Mouse (Mus musculus): ENCODE measurements around the gene Gm10570.

Gene Gm10570

DNA sequence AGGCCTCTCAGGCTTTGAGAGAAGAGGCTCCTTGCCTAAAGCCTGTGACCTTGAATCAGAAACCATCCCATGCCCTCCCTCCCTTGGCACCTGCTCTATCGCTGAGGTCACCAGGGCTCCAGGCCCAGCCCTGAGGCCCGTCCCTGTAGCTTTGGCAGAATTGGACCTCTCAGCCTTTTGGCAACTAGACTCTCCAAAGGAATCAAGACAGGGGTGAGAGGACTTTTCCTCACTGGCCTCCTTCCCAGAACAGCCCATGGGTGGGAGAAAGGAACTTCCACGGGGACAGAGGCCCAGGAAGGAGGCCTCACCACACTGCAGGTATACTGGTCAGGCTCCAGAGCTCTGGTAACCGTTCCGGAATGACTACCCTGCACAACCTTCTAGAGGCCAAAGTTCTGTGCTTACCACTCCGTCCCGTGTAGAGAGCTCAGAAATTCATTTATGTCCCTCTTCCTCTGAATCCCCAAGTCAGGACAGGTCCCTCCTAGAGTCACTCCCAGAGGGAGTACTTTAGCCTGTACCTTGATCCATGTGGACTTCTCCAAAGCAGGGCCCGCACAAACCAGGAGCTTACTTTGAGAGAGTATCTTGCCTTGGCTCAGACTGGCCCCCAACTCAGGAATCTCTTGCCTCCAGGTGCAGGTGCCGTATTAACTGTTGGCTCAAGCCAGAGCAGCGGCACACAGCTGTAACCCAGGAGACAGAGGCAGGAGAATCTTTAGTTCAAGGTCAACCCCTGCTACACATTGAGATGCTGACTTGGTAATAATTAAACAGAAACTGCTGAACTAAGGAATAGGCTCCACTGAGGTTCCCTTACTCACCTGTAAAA, 1.5 kb downstream of the Gm10570 start:
- no peak for DNase-seq (ENCODE audit: low read depth in 1 of 2, low spot score in 2 of 2)

DNA sequence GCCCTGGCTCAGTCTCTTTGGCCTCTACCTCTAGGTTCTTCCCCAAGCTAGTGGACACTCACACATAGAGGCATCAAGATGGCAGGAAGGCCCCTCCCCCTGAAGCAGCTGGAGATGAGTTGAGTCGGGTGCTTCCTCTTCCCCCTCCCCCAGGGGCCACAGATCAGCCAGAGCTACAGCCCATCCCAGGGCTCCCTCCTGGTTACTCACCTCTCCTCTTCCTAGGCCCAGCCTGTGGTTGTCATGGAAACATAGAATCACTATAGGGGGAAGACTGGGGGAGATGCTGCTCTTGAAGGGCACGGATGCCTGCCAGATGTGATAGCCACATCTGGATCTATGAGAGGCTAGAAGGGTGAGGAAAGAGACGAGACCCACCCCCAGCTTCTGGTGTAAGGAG, 3.7 kb downstream of the Gm10570 start:
- DNase-seq (ENCODE audit: low read depth in 1 of 2, low spot score in 2 of 2), result no peak

DNA sequence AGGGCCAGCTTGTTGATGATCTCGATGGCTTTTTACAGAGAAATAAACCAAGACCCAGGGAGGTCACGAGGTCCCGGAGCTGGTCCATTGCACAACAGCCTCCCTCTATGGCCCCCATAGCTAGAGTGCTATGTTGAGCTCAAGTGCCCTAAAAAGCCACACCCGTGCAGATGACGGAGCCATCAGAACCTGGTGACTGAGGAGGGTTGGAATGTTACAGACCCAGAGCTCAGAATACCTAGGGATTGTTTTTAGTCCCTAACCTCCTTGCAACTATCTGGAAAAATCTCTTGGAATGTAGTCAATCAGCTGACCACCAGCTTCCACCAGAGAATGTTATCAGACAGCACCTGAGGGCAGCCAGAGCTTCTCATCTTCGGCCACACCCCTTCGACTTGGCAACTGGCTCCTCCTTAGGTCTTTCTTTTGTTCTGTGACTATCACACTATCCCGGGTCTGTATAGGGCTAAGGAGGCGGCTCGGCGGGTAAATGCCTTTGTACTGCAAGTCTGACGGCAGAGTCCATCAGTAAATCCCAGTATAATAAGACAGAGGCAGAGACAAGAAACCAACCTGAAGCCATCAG, 6.1 kb downstream of the Gm10570 start:
- no peak for DNase-seq (ENCODE audit: low read depth in 1 of 2, low spot score in 2 of 2)

DNA sequence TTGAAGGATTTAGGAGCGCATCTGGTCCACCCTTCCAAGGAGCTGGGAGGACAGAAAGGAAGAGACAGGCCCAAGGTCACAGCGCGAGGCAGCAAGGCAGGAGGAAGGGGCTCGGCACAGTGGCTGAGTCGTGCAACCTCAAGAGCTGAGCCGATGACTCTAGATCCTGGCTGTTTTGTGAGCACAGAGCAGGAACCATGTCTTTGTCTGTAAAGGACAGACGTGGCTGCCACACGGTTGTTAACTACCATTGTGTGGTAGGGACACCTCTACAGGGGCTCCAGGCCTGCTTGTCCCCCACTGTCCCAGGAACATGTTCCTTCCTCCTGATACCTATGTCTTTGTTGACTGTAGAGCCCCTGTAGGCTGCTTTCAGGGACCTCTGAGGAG, 8.8 kb downstream of the Gm10570 start:
- DNase-seq (ENCODE audit: low read depth in 1 of 2, low spot score in 2 of 2), result no peak

DNA sequence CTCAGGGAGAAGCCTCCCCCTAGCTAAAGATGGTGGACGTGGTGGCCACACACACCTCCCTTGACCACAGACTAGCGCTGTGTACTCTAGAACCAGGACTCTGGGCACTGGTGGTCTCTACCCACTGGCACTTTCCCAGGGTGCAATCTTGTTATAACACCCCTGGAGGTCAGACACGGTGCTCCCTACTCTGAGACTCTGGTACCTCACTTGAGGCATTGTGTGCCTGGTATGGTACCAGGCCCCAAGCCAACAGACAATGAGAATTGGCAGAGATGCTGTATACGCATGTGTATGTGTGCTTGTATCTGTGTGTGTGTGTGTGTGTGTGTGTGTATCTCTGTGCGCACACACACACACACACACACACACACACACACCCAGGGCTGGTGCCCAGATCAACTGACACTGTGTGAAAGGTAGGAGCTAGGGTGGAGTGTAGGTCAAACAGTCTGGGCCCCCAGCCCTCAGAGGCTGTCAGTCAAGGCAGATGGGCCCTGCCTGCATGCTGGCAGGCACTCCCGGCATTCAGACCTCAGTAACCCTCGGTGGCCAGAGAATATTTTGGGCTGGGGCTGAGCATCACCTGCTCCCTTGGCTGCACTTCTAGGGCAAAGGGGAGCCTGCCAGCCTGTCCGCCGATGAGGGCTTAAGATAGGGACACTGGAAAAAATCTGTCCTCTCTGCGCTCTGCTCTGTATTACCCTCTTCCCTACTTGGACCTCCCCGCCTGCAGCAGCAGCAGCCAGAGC, 9.4 kb downstream of the Gm10570 start:
- DNase-seq (ENCODE audit: low read depth in 1 of 2, low spot score in 2 of 2), result no peak

DNA sequence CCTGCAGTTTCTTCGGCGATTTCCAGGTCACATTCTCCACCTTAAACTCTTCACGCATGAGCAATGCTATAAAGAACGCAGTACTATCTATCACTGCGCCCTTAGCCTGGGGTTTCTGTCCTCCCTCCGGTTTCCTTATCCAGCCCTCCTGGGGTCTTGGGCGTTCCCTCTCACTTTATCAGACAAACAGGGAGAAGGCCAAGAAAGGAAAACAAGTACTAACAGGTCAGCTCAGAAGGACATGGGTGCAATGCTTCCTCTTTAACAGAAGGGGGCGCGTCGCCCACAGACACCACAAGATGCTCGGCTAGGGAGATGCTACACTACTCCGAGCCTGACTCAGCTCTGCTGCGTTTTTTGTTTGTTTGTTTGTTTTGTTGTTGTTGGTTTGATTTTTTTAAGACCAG, 11.3 kb downstream of the Gm10570 start:
- no peak for DNase-seq (ENCODE audit: low read depth in 1 of 2, low spot score in 2 of 2)

DNA sequence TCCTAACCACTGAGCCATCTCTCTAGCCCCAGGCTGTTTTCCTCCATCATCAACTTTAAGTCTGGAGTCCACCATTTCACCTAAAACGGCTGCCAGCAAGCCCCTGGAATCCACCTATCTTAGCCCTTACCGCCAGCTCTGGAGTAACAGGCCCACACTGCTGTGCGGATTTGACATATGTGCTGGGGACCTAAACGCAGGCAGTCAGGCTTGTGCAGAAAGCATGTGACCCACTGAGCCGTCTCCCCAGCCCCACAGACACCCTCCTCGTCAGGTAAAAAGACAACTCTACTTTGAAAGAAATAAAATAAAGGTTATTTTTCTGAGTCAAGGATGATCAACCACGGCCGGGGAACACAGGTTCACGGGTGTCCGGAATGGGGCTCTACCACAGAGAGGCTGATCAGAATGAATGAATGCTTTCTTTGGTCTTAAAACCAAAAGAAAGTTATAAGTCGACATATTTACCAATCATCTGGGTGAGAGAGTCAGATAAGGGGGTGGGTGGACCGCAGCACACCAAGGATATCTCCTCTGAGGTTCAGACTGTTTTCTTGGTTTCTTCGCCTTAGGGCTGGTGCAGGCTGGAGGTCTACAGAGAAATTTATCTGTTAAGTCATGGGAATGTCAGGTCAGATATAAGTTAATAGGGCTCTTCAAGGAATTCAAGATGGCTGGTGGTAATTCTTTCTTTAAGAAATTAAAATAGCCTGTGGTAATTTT, 12.1 kb downstream of the Gm10570 start:
- DNase-seq (ENCODE audit: low read depth in 1 of 2, low spot score in 2 of 2), result no peak

DNA sequence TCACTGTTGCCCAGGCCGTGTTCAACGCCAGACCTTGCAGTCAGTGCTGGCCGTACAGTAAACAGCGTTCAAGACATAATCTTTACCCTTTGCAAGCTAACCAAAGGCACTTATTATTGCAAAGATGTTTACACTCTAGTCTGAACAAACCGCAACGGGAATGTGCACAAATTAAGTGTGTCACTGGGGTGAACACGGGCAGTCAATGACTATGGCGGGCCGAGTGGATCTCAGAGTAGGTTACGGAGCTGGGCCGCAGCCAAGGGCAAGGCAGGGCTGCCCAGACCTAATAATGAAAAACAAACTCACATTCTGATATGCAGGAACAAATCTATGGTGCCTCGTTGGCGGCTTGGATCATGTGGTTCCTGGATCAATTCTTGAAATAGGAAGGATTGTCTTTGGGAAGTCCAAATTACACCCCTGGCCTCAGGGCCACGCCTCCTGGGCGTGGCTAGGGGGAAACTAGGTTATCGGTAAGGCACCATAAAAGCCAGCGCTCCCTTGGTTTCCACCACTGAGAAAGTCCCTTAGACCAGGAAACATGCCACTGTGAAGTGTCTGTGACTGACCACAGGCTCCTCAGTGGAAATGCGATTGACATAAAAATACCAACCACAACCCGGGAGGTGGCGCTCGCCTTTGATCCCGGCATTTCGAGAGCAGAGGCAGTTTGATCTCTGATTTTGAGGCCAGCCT, 13.3 kb downstream of the Gm10570 start:
- no peak for DNase-seq (ENCODE audit: low read depth in 1 of 2, low spot score in 2 of 2)

DNA sequence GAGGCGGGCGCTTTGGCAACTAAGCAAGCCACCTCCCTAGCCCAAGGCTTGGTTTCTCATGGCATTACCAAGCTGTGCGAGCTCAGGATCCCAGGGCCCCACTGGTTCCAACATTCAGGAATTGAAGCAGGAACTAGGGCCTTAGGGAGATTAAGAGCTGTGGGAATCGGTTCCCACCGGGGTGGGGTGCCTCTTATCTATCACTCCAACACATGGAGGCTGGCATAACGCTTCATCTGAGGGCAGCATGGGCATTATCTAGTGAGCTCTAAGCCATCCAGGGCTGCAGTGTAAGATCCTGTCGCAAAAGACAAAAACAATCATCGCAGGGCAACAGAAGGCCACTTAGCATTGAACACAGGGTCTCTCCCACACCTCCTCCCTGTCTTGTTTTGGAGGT, 14.0 kb downstream of the Gm10570 start:
- no peak for DNase-seq (ENCODE audit: low read depth in 1 of 2, low spot score in 2 of 2)

DNA sequence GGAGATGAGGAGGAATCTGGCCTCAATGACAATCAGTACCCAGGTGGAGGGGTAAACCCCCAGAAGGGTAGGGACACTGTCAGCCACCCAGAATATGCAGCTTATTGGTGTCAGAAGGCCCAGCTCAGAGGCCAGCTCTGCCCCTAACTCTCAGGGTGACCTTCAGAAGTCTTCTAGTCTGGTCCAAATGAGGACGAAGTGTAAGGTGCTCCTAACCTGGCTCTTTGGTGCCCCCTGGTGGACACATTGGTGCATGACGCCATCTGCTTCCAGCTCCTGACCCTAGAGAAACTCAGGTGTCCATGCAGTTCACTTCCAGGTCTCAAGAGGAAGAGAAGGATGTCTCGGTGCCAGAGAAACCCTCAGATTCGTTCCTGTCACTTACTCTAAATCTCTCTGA, 16.2 kb downstream of the Gm10570 start:
- DNase-seq (ENCODE audit: low read depth in 1 of 2, low spot score in 2 of 2), result peak; percentile 22 to 52

DNA sequence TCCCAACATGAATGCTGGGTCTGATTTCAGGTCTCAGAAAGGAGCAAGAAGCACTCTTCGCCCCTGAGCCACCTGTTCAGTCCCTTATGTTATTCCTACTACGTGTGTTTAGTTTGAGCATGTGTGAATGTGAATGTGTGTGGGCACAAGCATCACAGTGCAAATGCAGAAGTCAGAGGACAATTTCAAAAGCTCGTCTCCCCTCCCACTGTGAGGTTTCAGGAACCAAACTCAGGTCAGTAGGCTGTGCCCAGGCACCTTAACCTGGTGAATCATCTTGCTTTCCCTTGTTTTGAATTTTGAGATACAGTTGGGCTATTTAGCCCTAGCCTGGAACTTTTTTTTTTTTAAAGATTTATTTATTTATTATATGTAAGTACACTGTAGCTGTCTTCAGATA, 18.6 kb downstream of the Gm10570 start:
- no peak for DNase-seq (ENCODE audit: low read depth in 1 of 2, low spot score in 2 of 2)

DNA sequence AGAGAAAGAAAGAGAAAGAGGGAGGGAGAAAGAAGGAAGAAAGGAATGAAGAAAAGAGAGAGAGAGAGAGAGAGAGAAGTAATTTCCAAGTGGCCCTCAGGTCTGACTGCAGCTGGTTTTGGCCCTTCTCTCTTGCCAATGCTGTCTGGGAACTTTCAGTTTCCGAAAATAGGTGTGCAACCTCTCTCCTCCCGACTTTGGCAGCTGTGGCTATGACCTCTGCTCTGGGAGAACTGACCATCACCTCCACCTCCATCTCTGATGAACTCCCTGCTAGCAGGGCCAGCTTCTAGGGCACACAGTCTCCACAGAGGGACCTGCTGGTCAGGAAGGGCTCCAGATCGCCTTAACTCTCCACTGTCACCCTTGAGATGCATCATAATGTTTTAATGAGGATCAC, 21.9 kb downstream of the Gm10570 start:
- no peak for DNase-seq (ENCODE audit: low read depth in 1 of 2, low spot score in 2 of 2)

DNA sequence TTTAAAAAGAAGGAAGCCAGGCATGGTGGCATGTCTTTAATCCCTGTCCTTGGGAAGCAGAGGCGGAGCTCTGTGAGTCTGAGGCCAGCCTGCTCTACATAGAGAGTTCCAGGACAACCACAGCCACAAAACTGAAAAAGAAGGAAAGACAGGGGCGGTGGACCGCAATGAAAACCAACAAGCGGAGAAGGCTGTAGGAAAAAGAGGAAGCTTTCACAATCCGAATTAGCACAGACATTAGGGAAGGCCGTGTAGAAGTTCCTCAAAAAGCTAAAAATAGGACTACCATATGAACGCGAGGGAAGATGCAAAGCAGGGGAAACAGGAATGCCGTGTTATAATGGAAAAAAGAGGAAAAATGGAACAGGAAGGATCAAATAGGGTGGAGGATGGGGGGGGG, 24.6 kb downstream of the Gm10570 start:
- no peak for DNase-seq (ENCODE audit: low read depth in 1 of 2, low spot score in 2 of 2)

DNA sequence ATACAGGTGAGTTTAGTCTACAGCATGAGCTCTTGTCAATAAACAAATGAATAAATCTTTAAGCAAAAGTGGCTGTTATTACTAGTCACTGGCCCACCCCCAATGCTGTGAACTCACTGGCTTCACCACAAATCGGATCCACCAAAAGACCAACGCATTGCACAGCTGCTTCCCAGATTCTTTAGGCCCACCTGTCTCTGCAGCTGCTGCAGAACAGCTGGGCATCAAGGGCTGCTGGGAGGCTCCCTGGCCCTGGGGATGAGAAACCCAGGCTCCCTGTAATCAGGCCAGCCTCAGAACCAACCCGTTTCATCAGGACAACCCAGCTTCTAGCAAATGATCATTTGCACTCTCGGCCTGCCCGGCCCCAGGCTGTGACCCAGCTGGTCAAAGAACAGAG, 25.6 kb downstream of the Gm10570 start:
- DNase-seq (ENCODE audit: low read depth in 1 of 2, low spot score in 2 of 2), result no peak

DNA sequence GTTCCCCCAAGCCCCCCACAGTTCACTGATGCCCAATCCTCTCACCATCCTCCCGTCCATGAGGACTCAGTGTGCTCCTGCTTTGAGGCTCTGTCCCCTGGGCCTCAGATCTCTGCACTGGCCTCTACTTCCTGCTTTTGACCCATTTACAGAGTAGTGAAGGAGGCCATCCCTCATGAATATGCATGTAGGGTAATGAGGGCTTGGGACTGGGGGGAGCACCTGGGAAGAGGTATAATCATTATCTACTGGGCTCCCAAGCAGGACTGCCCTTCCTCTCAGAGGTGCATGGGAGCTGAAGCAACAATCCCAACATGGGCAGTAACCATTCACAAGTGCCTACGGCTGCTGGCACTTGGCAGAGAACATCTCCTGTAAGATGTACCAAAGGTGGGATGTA, 29.4 kb downstream of the Gm10570 start, which contains the start of gene Serinc2:
TSS of gene Serinc2 (minus strand) at position 101 of the 400 bp plus-strand sequence.
- no peak for DNase-seq (ENCODE audit: low read depth in 1 of 2, low spot score in 2 of 2)

DNA sequence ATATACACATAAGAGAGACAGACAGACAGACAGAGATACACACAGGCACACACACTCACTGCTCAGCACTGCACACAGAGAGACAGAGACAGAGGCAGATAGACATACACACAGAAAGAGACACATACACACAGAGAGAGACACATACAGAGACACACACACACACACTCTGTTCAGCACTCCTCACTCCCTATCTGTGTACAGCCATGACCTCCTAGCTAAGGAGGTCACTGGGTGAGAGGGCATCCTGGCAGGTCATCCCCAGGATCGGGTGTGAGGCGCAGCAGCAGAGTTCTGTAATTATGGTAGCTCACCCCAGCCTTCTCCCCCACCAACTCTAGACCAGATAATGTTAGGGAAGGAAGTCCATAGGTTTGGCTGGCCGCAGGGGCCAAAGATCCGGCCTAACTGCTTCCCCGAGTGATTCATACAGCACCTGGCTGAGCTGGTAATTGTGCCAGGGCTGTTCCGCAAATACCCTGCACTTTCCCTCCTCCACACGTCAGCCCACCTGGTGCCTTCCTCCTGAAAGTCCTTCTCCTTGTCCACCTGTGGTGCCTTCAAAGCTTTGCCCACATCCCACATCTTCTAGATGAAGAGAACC, 31.8 kb downstream of the Gm10570 start:
- no peak for DNase-seq (ENCODE audit: low read depth in 1 of 2, low spot score in 2 of 2)

DNA sequence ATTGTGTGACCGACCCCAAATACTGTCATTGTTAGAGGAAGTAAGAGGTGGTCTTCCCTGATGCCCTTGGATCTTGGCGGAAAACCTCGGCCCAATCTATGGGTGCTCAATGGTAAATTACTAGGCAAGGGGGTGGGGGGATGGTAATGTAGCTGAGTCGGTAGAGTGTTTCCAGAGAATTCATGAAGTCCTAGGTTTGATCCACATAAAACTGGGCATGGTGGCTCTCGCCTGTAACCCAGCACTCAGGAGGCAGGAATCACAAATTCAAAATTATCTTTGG, 32.7 kb downstream of the Gm10570 start:
- DNase-seq (ENCODE audit: low read depth in 1 of 2, low spot score in 2 of 2), result no peak

DNA sequence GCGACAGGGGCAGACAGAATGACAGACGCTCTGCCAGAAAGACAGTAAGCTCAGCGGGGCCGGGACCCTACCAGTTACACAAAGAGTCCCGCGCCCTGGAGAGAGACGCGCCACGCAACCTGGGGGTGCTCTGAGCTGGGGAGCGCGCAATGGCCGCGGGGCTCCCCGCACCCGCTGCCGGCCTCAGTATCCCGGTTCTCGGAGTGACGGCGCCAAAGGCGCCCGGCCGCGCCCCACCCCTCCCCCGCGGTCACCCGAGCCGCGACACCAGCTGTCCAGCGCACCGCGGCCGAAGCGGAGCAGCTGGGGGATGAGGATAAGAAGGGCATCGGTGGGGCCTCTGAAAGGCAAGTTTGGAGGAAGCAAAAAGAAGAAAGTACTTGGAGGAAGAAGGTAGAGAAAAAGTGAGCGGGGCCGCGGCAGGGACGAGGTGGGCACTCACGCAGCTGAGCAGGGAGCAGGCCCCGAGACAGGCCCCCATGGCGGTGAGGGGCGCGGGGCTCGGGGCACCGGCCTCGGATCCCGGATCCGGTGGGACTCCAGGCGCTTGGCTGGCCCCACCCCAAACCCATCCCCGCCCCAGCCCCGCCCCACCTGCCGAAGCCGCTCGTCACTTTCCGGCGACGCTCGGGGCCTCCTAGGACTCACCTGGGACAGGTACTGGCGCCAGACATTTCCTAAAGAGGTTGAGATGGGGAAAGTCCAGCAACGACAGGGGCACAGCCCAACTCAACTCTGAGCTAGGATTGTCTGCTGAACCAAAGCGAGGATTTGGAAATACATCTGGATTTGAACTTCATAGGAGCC, 33.3 kb downstream of the Gm10570 start:
- DNase-seq (ENCODE audit: low read depth in 1 of 2, low spot score in 2 of 2), result no peak

DNA sequence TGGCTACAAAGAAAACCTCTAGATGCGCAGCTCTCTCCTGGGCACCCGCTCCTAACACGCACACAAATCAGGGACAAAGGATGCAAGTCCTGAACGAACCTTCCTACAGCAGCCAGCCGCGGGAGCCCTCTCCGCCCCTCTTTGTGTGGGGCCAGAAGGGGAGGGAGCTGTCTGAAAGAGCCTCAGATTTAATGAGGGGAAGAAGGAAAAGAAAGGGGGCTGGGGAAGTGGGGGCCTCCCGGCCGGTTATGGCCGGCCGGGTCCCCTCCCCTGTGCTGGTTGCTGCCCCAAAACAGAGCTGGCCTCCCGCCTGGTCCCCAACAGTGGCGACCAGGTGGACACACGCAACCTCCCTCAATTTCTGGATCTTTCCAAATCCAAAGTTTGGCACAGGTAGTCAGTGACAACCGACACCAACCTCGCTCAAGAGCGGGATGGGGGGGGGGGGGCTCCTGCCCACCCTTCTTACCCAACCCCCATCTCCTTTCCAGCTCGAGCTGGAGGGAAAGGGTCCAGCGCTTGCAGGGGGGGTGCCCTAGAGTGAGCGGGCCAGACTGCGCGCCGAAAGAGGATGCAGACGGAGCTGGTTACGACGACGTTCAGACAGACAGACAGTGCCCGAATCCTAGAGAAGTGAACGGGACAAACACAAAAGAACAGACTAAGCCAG, 34.0 kb downstream of the Gm10570 start:
- DNase-seq (ENCODE audit: low read depth in 1 of 2, low spot score in 2 of 2), result no peak

Measured in monocyte, adult 2 months (primary cell).